Mouse (Mus musculus): ENCODE measurements around the gene Samd4. TPM values are rescaled to one million over a fixed set of nuclear protein-coding genes. Genes with fewer than 3 reads are reported as not detected.

Samd4 gene
- total RNA-seq (2014; rRNA removed) (14.3 and 14.7 TPM in 2 replicates), polyA plus RNA-seq (2015; fragmentation: Nextera tagmentation; extraction: Ambion mirVana) (4.4 and 4.9 TPM in 2 replicates)

DNA sequence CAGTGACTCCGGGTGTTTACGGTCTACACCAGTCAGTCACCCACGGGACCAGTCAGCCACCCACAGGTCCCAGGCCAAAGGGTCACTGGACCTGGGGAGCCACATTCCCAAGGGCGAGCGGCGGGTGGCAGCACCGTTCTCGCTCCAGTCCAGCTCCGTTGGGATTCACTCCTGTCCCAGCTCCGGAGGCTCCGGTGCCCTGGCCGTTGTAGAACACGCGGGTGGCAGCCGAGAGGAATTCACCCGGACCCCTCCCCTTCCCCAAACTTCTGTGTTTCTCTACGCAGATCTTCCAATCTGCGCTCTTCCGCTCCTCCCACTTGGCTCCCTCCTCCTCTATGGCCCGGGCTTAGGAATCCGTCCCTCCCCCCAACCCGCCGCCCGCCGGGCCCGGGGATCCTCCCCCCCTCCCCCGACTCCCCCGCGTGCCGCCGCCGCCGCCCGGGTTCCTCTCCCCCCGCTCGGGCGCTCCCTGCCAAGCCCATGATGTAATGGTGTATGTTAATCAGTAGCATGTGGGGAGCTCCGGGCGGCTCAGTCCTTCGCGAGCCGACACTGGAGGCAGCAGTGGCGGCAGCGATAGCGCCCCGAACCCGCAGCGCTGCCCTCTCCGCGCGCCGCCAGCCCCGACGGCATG lies at the start of gene Samd4:
TSS of gene Samd4 (plus strand) at position 424 of the 637 bp plus-strand sequence.
- no peaks in the 10 kb centered on the region for H3K27me3 ChIP-seq (ENCODE audit: insufficient read depth, low read length)
- H3K9ac ChIP-seq (replicated peaks; ENCODE audit: low read length), result peak within 1 kb of the TSS; percentile 66
- H3K36me3 ChIP-seq (ENCODE audit: insufficient read depth, low read length), result no peaks in the 10 kb centered on the region
- TF ChIP-seq CTCF (IDR thresholded peaks at IDR 0.05; ENCODE audit: low read depth), result peak; percentile 49
- H3K4me2 ChIP-seq (ENCODE audit: low read depth, low read length), result peak within 1 kb of the TSS; percentile 99
- 2% methylated on average over 40 of the region's 54 CpGs for WGBS
- DNase-seq (ENCODE audit: low spot score) (peak; percentile 74), ATAC-seq (peak; percentile 67)
- peak within 1 kb of the TSS; percentile 60 for H3K4me3 ChIP-seq (ENCODE audit: low read length)
- H3K27ac ChIP-seq, result peak within 1 kb of the TSS; percentile 64; the same call in 1 of the 2 replicates
- no peaks in the 10 kb centered on the region for H3K4me1 ChIP-seq (ENCODE audit: insufficient read depth, low read length)
- H3K9me3 ChIP-seq (ENCODE audit: low read length), result no peaks in the 10 kb centered on the region

DNA sequence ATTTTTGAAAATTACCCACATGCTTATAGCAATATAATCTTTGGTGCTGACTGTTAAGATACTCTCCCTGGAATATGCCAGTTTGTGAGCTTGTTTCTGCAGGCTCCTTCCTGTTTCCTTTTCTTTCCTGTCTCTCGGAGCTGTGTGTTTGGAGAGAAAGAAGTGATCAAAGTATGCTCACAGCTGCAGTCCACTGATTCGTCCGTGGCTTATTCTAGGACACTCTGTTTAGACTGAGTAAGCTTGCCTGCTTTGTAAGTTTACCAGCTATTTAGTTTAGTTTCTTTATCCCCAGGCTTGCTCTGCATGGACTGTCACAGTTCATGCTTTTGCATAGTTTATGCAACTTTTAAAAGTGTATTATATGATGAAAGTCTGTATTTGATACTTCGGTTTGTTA lies 43.3 kb upstream of the Samd4 start:
- DNase-seq (ENCODE audit: low spot score) (no peak), ATAC-seq (no peak)
- Histone ChIP-seq H3K36me3 (ENCODE audit: insufficient read depth, low read length) (peaks cover 10% of the 10 kb centered on the region), H3K27me3 (ENCODE audit: insufficient read depth, low read length) (no peaks in the 10 kb centered on the region), H3K4me1 (ENCODE audit: insufficient read depth, low read length) (no peaks in the 10 kb centered on the region), H3K9ac (replicated peaks; ENCODE audit: low read length) (no peak overlapping the region), H3K4me2 (ENCODE audit: low read depth, low read length) (no peak overlapping the region), H3K4me3 (ENCODE audit: low read length) (no peak overlapping the region), H3K9me3 (ENCODE audit: low read length) (no peaks in the 10 kb centered on the region), H3K27ac (no peak overlapping the region)
- TF ChIP-seq CTCF (IDR thresholded peaks at IDR 0.05; ENCODE audit: low read depth), result no peak
- WGBS, result 70% methylated on average over 4 of the region's 4 CpGs

DNA sequence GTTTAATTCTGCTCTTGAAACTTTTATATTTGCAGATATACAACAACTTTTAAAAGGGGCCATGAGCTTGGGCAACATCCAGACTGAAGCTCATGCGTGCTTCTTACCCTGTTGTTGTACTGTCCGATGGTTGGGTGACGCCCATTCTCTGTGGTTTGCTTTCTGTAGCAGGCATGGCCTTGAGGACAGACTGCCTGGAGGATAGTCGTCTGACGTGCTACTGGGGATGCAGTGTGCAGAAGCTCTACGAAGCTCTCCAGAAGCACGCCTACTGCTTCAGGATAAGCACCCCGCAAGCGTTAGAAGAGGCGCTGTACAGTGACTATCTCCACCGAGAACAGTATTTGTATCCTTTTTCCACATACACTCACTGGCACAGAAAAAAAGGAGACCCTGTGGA lies 36.9 kb upstream of the Samd4 start:
- Histone ChIP-seq H3K27me3 (ENCODE audit: insufficient read depth, low read length) (no peaks in the 10 kb centered on the region), H3K4me1 (ENCODE audit: insufficient read depth, low read length) (no peaks in the 10 kb centered on the region), H3K36me3 (ENCODE audit: insufficient read depth, low read length) (peaks cover 9% of the 10 kb centered on the region), H3K4me3 (ENCODE audit: low read length) (no peak overlapping the region), H3K9ac (replicated peaks; ENCODE audit: low read length) (no peak overlapping the region), H3K9me3 (ENCODE audit: low read length) (no peaks in the 10 kb centered on the region), H3K27ac (no peak overlapping the region), H3K4me2 (ENCODE audit: low read depth, low read length) (no peak overlapping the region)
- no peak for DNase-seq (ENCODE audit: low spot score)
- TF ChIP-seq CTCF (IDR thresholded peaks at IDR 0.05; ENCODE audit: low read depth), result no peak
- no peak for ATAC-seq
- WGBS, result 92% methylated on average over 11 of the region's 11 CpGs

DNA sequence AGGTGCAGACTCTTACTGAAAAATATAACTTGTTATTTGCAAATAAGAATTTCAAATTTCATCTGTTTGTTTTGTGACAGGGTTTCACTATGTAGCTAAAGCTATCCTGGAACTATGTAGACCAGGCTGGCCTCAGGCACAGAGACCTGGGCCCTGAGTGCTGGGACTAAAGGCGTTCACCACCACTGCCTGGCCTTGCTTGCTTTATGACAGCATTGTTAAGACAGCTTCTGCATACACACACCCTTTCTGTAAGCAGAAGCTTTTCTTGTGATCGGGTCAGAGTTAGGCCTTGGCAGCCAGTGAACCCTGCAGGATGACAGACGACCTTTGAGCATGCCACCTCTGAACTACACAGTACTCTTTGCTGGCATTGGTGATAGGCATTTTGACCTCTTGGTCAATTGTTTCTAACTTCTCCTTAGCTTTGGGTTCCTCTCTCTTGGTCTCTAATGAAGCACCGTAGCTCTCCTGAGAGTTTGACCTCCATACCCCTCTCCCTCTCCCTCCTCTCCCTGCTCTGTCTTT lies 34.5 kb upstream of the Samd4 start:
- Histone ChIP-seq H3K36me3 (ENCODE audit: insufficient read depth, low read length) (no peaks in the 10 kb centered on the region), H3K27ac (no peak overlapping the region), H3K4me1 (ENCODE audit: insufficient read depth, low read length) (no peaks in the 10 kb centered on the region), H3K4me2 (ENCODE audit: low read depth, low read length) (no peak overlapping the region), H3K4me3 (ENCODE audit: low read length) (no peak overlapping the region), H3K27me3 (ENCODE audit: insufficient read depth, low read length) (no peaks in the 10 kb centered on the region), H3K9ac (replicated peaks; ENCODE audit: low read length) (no peak overlapping the region), H3K9me3 (ENCODE audit: low read length) (no peaks in the 10 kb centered on the region)
- WGBS, result 82% methylated on average over 4 of the region's 4 CpGs
- no peak for TF ChIP-seq CTCF (IDR thresholded peaks at IDR 0.05; ENCODE audit: low read depth)
- ATAC-seq, result no peak
- DNase-seq (ENCODE audit: low spot score), result no peak

DNA sequence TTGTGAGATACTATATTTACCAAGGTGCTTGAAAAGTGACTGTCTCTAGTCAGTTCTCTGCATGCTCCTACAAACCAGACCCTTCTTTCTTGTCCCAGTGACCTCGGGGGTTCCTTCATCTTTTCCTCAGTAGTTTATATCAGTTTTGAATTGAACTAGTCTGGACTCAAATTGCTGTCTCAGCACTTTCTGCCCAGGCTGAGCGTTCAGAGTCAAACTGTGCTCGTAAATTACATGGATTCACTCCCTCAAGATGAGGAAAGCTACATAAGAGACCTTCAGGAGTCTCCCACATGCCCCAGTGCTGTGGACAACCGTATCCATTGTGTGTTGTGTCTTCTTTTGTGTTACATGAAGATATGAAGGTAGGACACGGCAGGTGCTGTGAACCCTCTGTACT lies 33.9 kb upstream of the Samd4 start:
- Histone ChIP-seq H3K9ac (replicated peaks; ENCODE audit: low read length) (no peak overlapping the region), H3K27me3 (ENCODE audit: insufficient read depth, low read length) (no peaks in the 10 kb centered on the region), H3K27ac (no peak overlapping the region), H3K4me2 (ENCODE audit: low read depth, low read length) (no peak overlapping the region), H3K9me3 (ENCODE audit: low read length) (no peaks in the 10 kb centered on the region), H3K36me3 (ENCODE audit: insufficient read depth, low read length) (no peaks in the 10 kb centered on the region), H3K4me1 (ENCODE audit: insufficient read depth, low read length) (no peaks in the 10 kb centered on the region), H3K4me3 (ENCODE audit: low read length) (no peak overlapping the region)
- no peak for TF ChIP-seq CTCF (IDR thresholded peaks at IDR 0.05; ENCODE audit: low read depth)
- ATAC-seq, result no peak
- no peak for DNase-seq (ENCODE audit: low spot score)
- WGBS, result 85% methylated on average over 5 of the region's 5 CpGs

DNA sequence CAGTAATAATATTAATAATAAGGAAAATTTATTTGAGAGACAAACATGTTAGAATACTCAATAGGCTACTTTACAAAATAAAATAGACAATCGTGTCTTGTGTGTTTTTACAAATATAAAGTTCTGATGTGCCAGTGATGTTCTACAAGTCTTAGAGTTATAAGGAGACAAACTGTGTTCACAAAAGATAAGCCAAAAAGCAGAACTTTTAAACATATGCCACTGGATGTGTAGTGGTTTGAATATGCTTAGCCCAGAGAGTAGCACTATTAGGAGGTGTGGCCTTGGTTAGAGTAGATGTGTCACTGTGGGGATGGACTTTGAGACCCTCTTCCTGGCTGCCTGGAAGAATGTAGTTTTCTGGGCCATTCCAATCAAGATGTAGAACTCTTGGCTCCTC lies 32.9 kb upstream of the Samd4 start:
- no peak for DNase-seq (ENCODE audit: low spot score)
- no peaks in the 10 kb centered on the region for H3K9me3 ChIP-seq (ENCODE audit: low read length)
- TF ChIP-seq CTCF (IDR thresholded peaks at IDR 0.05; ENCODE audit: low read depth), result no peak
- no peak overlapping the region for H3K4me2 ChIP-seq (ENCODE audit: low read depth, low read length)
- no peaks in the 10 kb centered on the region for H3K27me3 ChIP-seq (ENCODE audit: insufficient read depth, low read length)
- H3K4me1 ChIP-seq (ENCODE audit: insufficient read depth, low read length), result no peaks in the 10 kb centered on the region
- H3K27ac ChIP-seq, result no peak overlapping the region
- no peak for ATAC-seq
- H3K36me3 ChIP-seq (ENCODE audit: insufficient read depth, low read length), result peaks cover 3% of the 10 kb centered on the region; the same call in 1 of the 2 replicates
- H3K9ac ChIP-seq (replicated peaks; ENCODE audit: low read length), result no peak overlapping the region
- WGBS, result 91% methylated on average over 1 of the region's 1 CpGs
- H3K4me3 ChIP-seq (ENCODE audit: low read length), result no peak overlapping the region

DNA sequence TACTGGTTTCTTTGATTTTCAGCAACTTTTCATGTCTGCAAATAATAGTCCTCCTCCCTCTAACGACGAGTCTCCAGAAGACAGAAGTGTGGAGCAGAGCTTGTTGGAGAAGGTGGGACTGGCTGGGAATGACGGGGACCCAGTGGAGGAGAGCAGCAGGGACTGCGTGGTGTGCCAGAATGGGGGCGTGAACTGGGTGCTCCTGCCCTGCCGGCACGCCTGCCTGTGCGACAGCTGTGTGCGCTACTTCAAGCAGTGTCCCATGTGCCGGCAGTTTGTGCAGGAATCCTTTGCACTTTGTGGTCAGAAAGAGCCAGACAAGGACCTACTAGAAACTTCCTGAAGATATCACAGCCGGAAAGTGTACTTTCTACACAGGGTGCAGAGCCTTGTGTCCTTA lies 29.0 kb upstream of the Samd4 start:
- Histone ChIP-seq H3K9ac (replicated peaks; ENCODE audit: low read length) (no peak overlapping the region), H3K4me3 (ENCODE audit: low read length) (no peak overlapping the region), H3K27me3 (ENCODE audit: insufficient read depth, low read length) (no peaks in the 10 kb centered on the region), H3K27ac (no peak overlapping the region), H3K36me3 (ENCODE audit: insufficient read depth, low read length) (peaks cover 4% of the 10 kb centered on the region; the same call in 1 of the 2 replicates), H3K9me3 (ENCODE audit: low read length) (no peaks in the 10 kb centered on the region), H3K4me2 (ENCODE audit: low read depth, low read length) (no peak overlapping the region), H3K4me1 (ENCODE audit: insufficient read depth, low read length) (no peaks in the 10 kb centered on the region)
- no peak for TF ChIP-seq CTCF (IDR thresholded peaks at IDR 0.05; ENCODE audit: low read depth)
- WGBS, result 85% methylated on average over 11 of the region's 11 CpGs
- ATAC-seq (no peak), DNase-seq (ENCODE audit: low spot score) (no peak)
